Mouse (Mus musculus) megakaryocyte, adult 5-6 weeks (primary cell): ENCODE data around the gene Mettl24. TPM values are rescaled to one million over a fixed set of nuclear protein-coding genes. Genes with fewer than 3 reads are reported as not detected.

Experiments
- total RNA-seq, 2 experiments: library from RNA; stranded (forward) in 1 of 2; stranded (reverse) in 1 of 2; fragments of 153-499, 151-499 nt in 1 of 2; fragments of 221-1000, 200-1000 nt in 1 of 2; gene quantifications; 2 replicates each; pipeline versions ENCODE4 v1.2.3 to v1.2.4; 2015 to 2017

Gene Mettl24
- total RNA-seq, 2 experiments from 2014 or later, result not detected

Other genes with a start within 250 kb of the Mettl24 start
- gene Slc22a16, start 112.9 kb upstream of the Mettl24 start, total RNA-seq (2015), result not detected in 2 replicates
- gene Slc22a16, start 112.9 kb upstream of the Mettl24 start, total RNA-seq (2017), result not detected in 2 replicates
- gene Ddo, start 53.3 kb upstream of the Mettl24 start, total RNA-seq (2015), result not detected in 2 replicates
- not detected in 2 replicates for gene Ddo, start 53.3 kb upstream of the Mettl24 start, total RNA-seq (2017)
- 79.0 and 83.3 TPM in 2 replicates for gene Cdc40, start 200.0 kb downstream of the Mettl24 start, total RNA-seq (2015)
- 37.7 and 39.5 TPM in 2 replicates for gene Cdc40, start 200.0 kb downstream of the Mettl24 start, total RNA-seq (2017)
- 0.32 TPM in 1 of 2 replicates, not detected in the other for gene Wasf1, start 200.2 kb downstream of the Mettl24 start, total RNA-seq (2015)
- gene Wasf1, start 200.2 kb downstream of the Mettl24 start, total RNA-seq (2017), result not detected in 2 replicates